Mouse (Mus musculus): Measurements from ENCODE around the gene Tbl1xr1. TPM values are rescaled to one million over a fixed set of nuclear protein-coding genes. Genes with fewer than 3 reads are reported as not detected.

Tbl1xr1 gene
- polyA plus RNA-seq (2015; fragmentation: Nextera tagmentation; extraction: Ambion mirVana): 6.4 and 8.6 TPM in 2 replicates

GRCm38 (mm10) chr3:22076561-22076935, at the start of gene Tbl1xr1:
Tbl1xr1 (plus strand) TSS chr3:22076652.

Measured in urinary bladder, postnatal 0 days (tissue).